Mouse (Mus musculus): Measurements from ENCODE around the gene Cspg5. TPM values are rescaled to one million over a fixed set of nuclear protein-coding genes. Genes with fewer than 3 reads are reported as not detected.

The Cspg5 gene
- polyA plus RNA-seq, 1 experiment from 2014 or later, result 1.9 TPM

DNA sequence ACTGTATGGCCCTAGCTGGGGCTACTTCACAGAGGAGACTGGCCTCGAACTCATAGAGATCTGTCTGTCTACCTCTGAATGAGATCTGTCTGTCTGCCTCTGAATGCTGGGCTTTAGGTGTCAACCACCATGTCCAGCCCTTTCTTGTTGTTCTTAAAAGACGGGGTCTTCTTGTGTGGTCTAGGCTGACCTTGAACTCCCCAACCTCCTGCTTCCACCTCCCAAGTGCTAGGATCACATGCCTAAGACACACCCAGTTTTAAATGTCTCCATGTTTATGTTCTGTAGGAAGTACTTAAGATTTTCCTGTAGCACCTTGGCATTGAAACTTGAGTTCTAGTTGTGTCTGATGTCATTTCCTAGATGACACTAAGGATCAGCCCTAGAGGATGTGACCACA, 5.3 kb downstream of the Cspg5 start:
- Histone ChIP-seq H3K27me3 (replicated peaks; ENCODE audit: insufficient read depth, low read length) (peaks cover 4% of the 10 kb centered on the region; the same call in 1 of the 2 replicates), H3K4me2 (replicated peaks; ENCODE audit: low read depth, low read length) (no peak overlapping the region), H3K9ac (replicated peaks; ENCODE audit: low read depth) (no peak overlapping the region), H3K4me1 (ENCODE audit: insufficient read depth, low read depth, low read length) (peaks cover 6% of the 10 kb centered on the region; the same call in 1 of the 2 replicates), H3K4me3 (ENCODE audit: low read depth, low read length) (no peak overlapping the region), H3K27ac (ENCODE audit: low read length) (no peak overlapping the region), H3K9me3 (ENCODE audit: low read length) (no peaks in the 10 kb centered on the region), H3K36me3 (ENCODE audit: insufficient read depth, low read length) (no peaks in the 10 kb centered on the region)
- 77% methylated on average over 2 of the region's 2 CpGs for WGBS
- TF ChIP-seq EP300 (IDR thresholded peaks at IDR 0.05), result no peak
- TF ChIP-seq CTCF (IDR thresholded peaks at IDR 0.05), result no peak
- DNase-seq (ENCODE audit: low spot score) (no peak), ATAC-seq (no peak)

DNA sequence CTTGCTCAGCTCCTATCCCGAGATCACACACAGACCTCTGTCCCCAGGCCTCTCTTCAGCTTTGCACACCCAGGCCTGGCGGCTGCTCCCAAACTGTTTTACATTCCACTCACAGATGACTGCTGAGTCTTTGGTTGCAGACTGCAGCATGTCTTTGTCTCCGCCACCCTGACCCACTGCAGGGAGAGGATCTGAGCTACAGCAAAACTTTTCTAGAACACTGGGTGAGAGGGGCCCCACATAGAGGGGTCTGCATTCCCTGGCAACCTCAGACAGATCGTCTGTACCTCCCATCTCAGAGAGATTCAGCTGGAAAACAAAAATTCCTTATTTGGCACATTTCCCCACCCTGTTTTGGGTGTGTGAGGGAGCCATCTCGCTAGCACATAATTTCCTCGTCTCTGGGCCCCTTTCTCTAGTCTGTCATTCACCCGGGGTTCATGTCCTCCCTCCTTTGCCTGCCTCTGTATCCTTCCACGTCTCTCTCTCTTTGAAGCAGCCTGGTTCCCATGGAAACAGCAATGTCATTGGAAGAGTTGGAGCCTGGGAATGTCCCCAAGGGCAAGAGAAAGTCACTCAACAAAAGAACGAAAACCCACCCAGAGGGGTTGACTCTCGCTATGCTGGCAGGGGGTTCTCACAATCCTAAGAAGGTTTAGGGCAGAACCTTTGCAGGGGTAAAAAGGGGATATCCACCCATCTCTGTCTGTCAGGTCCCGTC, 6.4 kb downstream of the Cspg5 start:
- Histone ChIP-seq H3K4me2 (replicated peaks; ENCODE audit: low read depth, low read length) (no peak overlapping the region), H3K9me3 (ENCODE audit: low read length) (no peaks in the 10 kb centered on the region), H3K36me3 (ENCODE audit: insufficient read depth, low read length) (no peaks in the 10 kb centered on the region), H3K27ac (ENCODE audit: low read length) (no peak overlapping the region), H3K4me1 (ENCODE audit: insufficient read depth, low read depth, low read length) (peaks cover 6% of the 10 kb centered on the region; the same call in 1 of the 2 replicates), H3K27me3 (replicated peaks; ENCODE audit: insufficient read depth, low read length) (peaks cover 4% of the 10 kb centered on the region; the same call in 1 of the 2 replicates), H3K4me3 (ENCODE audit: low read depth, low read length) (no peak overlapping the region), H3K9ac (replicated peaks; ENCODE audit: low read depth) (no peak overlapping the region)
- DNase-seq (ENCODE audit: low spot score) (peak; percentile 42), ATAC-seq (peak; percentile 18; the same call in 1 of the 2 replicates)
- TF ChIP-seq CTCF (IDR thresholded peaks at IDR 0.05) (no peak), EP300 (IDR thresholded peaks at IDR 0.05) (no peak)
- WGBS, result 23% methylated on average over 11 of the region's 11 CpGs

- H3K9ac ChIP-seq (replicated peaks; ENCODE audit: low read depth), result no peak overlapping the region
- peaks cover 6% of the 10 kb centered on the region; the same call in 1 of the 2 replicates for H3K4me1 ChIP-seq (ENCODE audit: insufficient read depth, low read depth, low read length)
- H3K4me2 ChIP-seq (replicated peaks; ENCODE audit: low read depth, low read length), result no peak overlapping the region
- H3K9me3 ChIP-seq (ENCODE audit: low read length), result no peaks in the 10 kb centered on the region
- ATAC-seq (no peak), DNase-seq (ENCODE audit: low spot score) (no peak)
- 0 out of 2 replicates have a peak, but pooled peaks cover 4% of the 10 kb centered on the region for H3K27me3 ChIP-seq (replicated peaks; ENCODE audit: insufficient read depth, low read length)
- H3K4me3 ChIP-seq (ENCODE audit: low read depth, low read length), result no peak overlapping the region
- no peaks in the 10 kb centered on the region for H3K36me3 ChIP-seq (ENCODE audit: insufficient read depth, low read length)
- no peak for TF ChIP-seq EP300 (IDR thresholded peaks at IDR 0.05)
- no peak for TF ChIP-seq CTCF (IDR thresholded peaks at IDR 0.05)
- H3K27ac ChIP-seq (ENCODE audit: low read length), result no peak overlapping the region
- 80% methylated on average over 14 of the region's 14 CpGs for WGBS
Observed at GRCm38 (mm10) chr9:110250776-110251175, 7.2 kb downstream of the Cspg5 start.

DNA sequence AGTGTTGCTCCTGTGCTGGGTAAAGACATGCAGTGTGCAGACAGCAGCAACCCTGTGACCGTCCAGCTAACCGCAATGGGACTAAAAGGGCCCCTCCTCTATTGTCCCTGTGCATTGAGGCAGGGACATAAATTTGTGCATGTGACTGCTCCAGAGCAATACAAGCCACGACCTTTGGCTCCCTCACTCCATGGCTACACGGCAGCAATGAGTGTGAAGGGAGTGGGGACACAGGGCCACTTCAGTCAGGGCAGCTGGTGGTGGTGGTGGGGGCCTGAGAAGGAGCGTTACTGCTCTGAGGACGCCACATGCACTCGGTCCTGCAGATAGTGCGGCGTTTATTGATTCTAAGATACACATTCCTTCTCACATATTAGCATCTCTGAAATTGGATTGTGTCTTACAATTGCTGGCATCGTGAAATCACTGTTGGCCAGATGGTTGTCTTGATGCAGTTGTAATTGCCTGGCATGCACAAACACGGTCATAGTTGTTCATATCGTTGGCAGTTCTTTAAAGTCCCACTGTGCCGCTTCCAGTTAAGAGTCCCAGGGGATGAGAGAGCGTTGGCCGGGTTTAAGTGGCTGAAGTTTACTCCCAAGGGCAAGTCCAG, 11.9 kb downstream of the Cspg5 start:
- ATAC-seq, result no peak
- WGBS, result 63% methylated on average over 15 of the region's 15 CpGs
- H3K9me3 ChIP-seq (ENCODE audit: low read length), result no peaks in the 10 kb centered on the region

DNA sequence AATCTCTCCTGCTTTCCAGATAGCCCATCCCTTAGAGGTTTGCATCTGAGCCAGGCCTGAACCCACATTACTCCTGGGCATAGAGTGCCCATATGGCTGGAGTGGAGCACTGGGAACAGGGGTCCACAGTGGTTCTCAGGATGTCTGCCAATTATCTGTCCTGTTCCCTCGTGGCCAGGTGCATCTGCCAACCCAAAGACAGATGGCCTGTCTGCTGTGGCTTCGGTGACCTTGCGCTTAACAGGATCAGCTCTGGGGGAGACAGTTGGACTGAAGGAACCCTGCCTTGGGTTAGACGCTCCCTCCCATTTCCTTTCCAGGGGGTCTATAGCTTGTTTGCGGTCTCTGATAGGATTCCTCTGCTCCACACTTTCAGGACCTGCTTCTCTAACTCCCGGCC, 15.1 kb downstream of the Cspg5 start:
- TF ChIP-seq EP300 (IDR thresholded peaks at IDR 0.05) (no peak), CTCF (IDR thresholded peaks at IDR 0.05) (no peak)
- H3K36me3 ChIP-seq (ENCODE audit: insufficient read depth, low read length), result no peaks in the 10 kb centered on the region
- H3K9me3 ChIP-seq (ENCODE audit: low read length), result no peaks in the 10 kb centered on the region
- no peak overlapping the region for H3K9ac ChIP-seq (replicated peaks; ENCODE audit: low read depth)
- H3K27me3 ChIP-seq (replicated peaks; ENCODE audit: insufficient read depth, low read length), result no peaks in the 10 kb centered on the region
- 70% methylated on average over 6 of the region's 6 CpGs for WGBS
- H3K4me2 ChIP-seq (replicated peaks; ENCODE audit: low read depth, low read length), result no peak overlapping the region
- no peak for DNase-seq (ENCODE audit: low spot score)
- no peak overlapping the region for H3K27ac ChIP-seq (ENCODE audit: low read length)
- ATAC-seq, result no peak
- no peak overlapping the region for H3K4me3 ChIP-seq (ENCODE audit: low read depth, low read length)
- no peaks in the 10 kb centered on the region for H3K4me1 ChIP-seq (ENCODE audit: insufficient read depth, low read depth, low read length)

More for the DNA sequence above, 11.9 kb downstream of the Cspg5 start:
- Histone ChIP-seq H3K36me3 (ENCODE audit: insufficient read depth, low read length) (no peaks in the 10 kb centered on the region), H3K27ac (ENCODE audit: low read length) (no peak overlapping the region), H3K4me1 (ENCODE audit: insufficient read depth, low read depth, low read length) (no peaks in the 10 kb centered on the region), H3K27me3 (replicated peaks; ENCODE audit: insufficient read depth, low read length) (no peaks in the 10 kb centered on the region), H3K4me2 (replicated peaks; ENCODE audit: low read depth, low read length) (no peak overlapping the region), H3K4me3 (ENCODE audit: low read depth, low read length) (no peak overlapping the region), H3K9ac (replicated peaks; ENCODE audit: low read depth) (no peak overlapping the region)
- TF ChIP-seq CTCF (IDR thresholded peaks at IDR 0.05), result no peak
- DNase-seq (ENCODE audit: low spot score), result no peak

DNA sequence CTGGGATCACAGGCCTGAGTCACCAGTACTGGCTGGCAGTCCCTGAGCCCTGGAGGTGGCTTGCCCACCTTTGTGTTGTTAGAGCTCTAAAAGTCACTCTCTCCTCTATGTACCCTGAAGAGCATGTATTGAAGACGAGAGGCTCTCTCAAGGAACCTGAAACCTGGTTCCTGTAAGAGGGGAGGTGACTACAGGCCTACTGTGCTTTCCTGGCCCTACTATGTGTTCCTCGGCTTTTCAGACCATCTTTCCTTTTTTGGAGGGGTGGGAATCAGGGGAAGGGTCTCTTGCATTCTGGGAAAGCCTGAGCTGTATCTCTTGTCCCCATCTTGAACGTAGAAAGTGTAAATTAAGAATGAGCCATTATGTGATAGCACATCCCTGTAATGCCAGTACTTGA, 15.5 kb downstream of the Cspg5 start:
- no peak overlapping the region for H3K9ac ChIP-seq (replicated peaks; ENCODE audit: low read depth)
- DNase-seq (ENCODE audit: low spot score) (no peak), ATAC-seq (no peak)
- H3K36me3 ChIP-seq (ENCODE audit: insufficient read depth, low read length), result no peaks in the 10 kb centered on the region
- no peak overlapping the region for H3K4me3 ChIP-seq (ENCODE audit: low read depth, low read length)
- no peaks in the 10 kb centered on the region for H3K4me1 ChIP-seq (ENCODE audit: insufficient read depth, low read depth, low read length)
- WGBS, result 68% methylated on average over 3 of the region's 3 CpGs
- H3K9me3 ChIP-seq (ENCODE audit: low read length), result no peaks in the 10 kb centered on the region
- TF ChIP-seq EP300 (IDR thresholded peaks at IDR 0.05) (no peak), CTCF (IDR thresholded peaks at IDR 0.05) (no peak)
- H3K27me3 ChIP-seq (replicated peaks; ENCODE audit: insufficient read depth, low read length), result no peaks in the 10 kb centered on the region
- no peak overlapping the region for H3K27ac ChIP-seq (ENCODE audit: low read length)
- no peak overlapping the region for H3K4me2 ChIP-seq (replicated peaks; ENCODE audit: low read depth, low read length)
